Mouse (Mus musculus) stomach, embryonic 15.5 days (tissue): Measurements from ENCODE around the gene Xrcc6. TPM values are rescaled to one million over a fixed set of nuclear protein-coding genes. Genes with fewer than 3 reads are reported as not detected.

Experiments used
- ATAC-seq: fragments of 200-750 bp; cut with Nextera tagmentation; 2 replicates; pipeline ENCODE4 v1.8.0; 2017; ENCODE audit warnings: low read depth, moderate number of reproducible peaks, moderate TSS enrichment; ENCODE audit not compliant: insufficient read depth, low FRiP score
- H3K27ac ChIP-seq: fragments of 300-500 bp; sonication (generic); 2 replicates; pipeline ENCODE4 v1.5.1; 2015; ENCODE audit warnings: mild to moderate bottlenecking, inconsistent platforms
- H3K27me3 ChIP-seq: fragments of 300-500 bp; sonication (generic); replicated peaks from 2 replicates; pipeline ENCODE4 v1.6.1; 2015; ENCODE audit warnings: inconsistent platforms
- H3K36me3 ChIP-seq: fragments of 300-500 bp; sonication (generic); 2 replicates; pipeline ENCODE4 v1.6.1; 2015; ENCODE audit warnings: inconsistent platforms
- H3K4me1 ChIP-seq: fragments of 300-500 bp; sonication (generic); 2 replicates; pipeline ENCODE4 v1.6.1; 2015; ENCODE audit warnings: inconsistent platforms
- H3K4me2 ChIP-seq: fragments of 300-500 bp; sonication (generic); 2 replicates; pipeline ENCODE4 v1.6.1; 2015; ENCODE audit warnings: mild to moderate bottlenecking, inconsistent platforms
- H3K4me3 ChIP-seq: fragments of 300-500 bp; sonication (generic); replicated peaks from 2 replicates; pipeline ENCODE4 v1.5.1; 2015; ENCODE audit warnings: inconsistent platforms
- H3K9ac ChIP-seq: fragments of 300-500 bp; sonication (generic); 2 replicates; pipeline ENCODE4 v1.6.1; 2015; ENCODE audit warnings: inconsistent platforms
- H3K9me3 ChIP-seq: fragments of 300-500 bp; sonication (generic); 2 replicates; pipeline ENCODE4 v1.6.1; 2016; ENCODE audit warnings: inconsistent platforms
- WGBS: fragments of 180-500 bp; shearing (Covaris S2); methylation state at CpG from one replicate; pipeline ENCODE4 v1.1.7; 2015; 5-methylcytosine and 5-hydroxymethylcytosine counted together
- polyA plus RNA-seq: library from polyadenylated mRNA; unstranded; fragments of >200 nt; fragmentation: Nextera tagmentation; extraction: Ambion mirVana; gene quantifications from 2 replicates; pipeline ENCODE4 v1.2.1, GENCODE M21; 2015

Gene Xrcc6
- polyA plus RNA-seq, 1 experiment from 2014 or later: 76.6 TPM

DNA sequence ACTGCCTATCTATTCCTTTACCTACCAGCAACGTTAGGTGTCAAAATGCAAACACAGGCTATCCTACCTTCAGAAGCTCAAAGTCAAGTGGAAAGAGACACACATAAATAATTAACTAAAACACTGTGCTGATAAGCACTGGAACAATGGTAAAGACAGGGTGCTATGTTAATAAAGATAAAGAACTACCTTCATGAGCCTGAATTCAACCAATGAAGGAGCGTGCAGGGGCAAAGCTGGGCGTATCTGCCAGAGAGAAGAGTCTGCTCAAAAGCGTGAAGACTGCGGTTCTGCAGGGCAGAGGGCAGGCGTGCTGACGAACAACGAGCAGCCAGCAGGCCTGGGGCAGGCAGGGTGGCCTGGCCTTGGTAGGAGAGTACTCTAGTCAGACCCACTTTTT is 16.6 kb downstream of the Xrcc6 start:
- Histone ChIP-seq H3K4me3 (no peak overlapping the region), H3K27ac (no peak overlapping the region), H3K4me1 (no peaks in the 10 kb centered on the region), H3K9ac (no peak overlapping the region), H3K36me3 (0 out of 2 replicates have a peak, but pooled peaks cover under 1% of the 10 kb centered on the region), H3K27me3 (no peaks in the 10 kb centered on the region), H3K9me3 (no peaks in the 10 kb centered on the region), H3K4me2 (no peak overlapping the region)
- WGBS: 73% methylated on average over 8 of the region's 8 CpGs
- no peak for ATAC-seq

DNA sequence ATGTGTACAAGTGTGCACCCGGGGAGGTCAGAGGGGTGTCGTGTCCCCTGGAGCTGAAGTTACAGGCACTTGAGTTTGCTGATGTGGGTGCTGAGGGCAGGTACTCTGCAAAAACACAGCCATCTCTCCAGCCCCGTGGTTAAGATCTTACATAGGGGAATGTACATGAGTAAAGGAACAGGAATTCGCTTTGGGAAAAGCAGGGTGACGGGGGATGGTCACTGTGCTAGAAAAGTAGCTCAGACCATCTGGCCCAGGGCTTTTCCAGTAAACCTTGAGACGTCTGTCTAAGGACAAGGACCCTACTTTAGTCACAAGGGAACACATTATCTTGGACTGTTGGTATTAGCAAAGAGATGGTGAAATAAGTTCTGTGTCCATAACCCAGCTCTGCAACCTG is 24.3 kb downstream of the Xrcc6 start:
- 84% methylated on average over 6 of the region's 6 CpGs for WGBS
- Histone ChIP-seq H3K4me2 (no peak overlapping the region), H3K27me3 (no peaks in the 10 kb centered on the region), H3K27ac (no peak overlapping the region), H3K36me3 (0 out of 2 replicates have a peak, but pooled peaks cover 3% of the 10 kb centered on the region), H3K9me3 (no peaks in the 10 kb centered on the region), H3K4me3 (no peak overlapping the region), H3K9ac (no peak overlapping the region), H3K4me1 (no peaks in the 10 kb centered on the region)
- no peak for ATAC-seq

DNA sequence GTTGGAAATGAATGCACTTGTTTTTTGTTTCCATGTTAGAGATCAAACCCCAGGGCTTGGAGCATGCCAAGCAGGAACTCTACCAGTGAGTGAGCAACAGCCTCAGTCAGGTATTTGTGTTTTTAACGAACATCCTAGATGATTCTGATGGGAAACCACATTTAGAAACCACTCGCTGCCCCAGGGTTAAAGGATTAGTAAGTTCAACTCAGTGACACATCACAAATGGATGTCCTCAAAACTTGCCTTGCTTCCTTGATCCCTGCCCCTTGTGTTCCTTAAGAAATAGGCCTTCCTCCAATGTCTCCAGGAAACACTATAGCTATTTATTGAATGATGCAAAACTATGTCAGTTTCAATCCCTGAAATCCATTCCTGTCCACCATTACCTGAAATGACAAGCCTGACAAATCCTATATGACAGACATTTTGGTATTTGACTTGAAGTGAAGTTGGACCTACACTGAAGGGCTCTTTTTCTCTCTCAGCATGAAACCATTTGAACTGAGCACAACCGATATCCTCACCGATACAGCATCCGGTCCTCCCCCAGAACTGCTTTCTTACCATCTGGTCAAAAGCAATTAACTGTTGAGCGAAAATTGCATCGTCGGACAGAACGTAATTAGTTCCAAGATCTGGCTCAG is 27.2 kb downstream of the Xrcc6 start:
- H3K36me3 ChIP-seq: 0 out of 2 replicates have a peak, but pooled peaks cover 4% of the 10 kb centered on the region
- peak overlapping the region; percentile 95 for H3K4me3 ChIP-seq
- H3K27me3 ChIP-seq: no peaks in the 10 kb centered on the region
- peak overlapping the region; percentile 76 for H3K27ac ChIP-seq
- WGBS: 19% methylated on average over 9 of the region's 9 CpGs
- peak overlapping the region; percentile 94 for H3K4me2 ChIP-seq
- H3K9ac ChIP-seq: peak overlapping the region; percentile 88
- H3K9me3 ChIP-seq: no peaks in the 10 kb centered on the region
- ATAC-seq: no peak
- no peaks in the 10 kb centered on the region for H3K4me1 ChIP-seq

DNA sequence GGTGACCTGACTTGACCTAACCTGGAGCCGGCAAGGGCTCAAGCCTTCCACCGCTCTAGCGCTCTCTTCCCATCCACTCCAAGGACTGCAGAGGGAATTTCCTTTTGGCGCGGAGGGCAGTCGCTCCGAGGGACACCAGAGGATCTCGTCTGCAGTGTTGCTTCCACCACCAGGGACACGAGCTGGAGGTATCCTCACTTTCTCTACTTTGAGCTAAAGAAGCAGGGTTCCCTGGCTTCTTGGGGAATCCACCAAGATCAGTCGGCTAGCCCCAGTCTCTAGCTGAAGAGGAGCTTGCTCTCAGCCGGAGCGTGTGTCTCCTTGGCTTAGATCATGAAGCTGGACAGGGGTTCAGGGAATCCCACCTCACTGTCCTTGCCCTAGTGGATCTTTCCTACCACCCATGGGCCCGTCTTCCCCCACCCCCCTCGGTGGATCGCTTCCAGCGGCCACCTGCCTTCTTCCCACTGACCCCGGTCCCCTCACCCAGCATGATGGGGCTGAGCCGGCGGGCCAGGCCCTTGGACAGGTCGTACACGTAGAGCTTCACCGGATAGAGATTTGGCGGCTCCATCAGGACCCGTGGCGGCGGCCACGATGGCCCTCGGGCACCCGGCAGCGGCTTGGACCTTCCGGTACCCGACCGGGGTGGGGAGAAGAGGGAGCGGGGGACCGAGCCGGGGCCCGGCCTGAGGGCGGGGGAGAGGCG is 27.9 kb downstream of the Xrcc6 start:
- 0 out of 2 replicates have a peak, but pooled peaks cover 6% of the 10 kb centered on the region for H3K36me3 ChIP-seq
- no peaks in the 10 kb centered on the region for H3K9me3 ChIP-seq
- peak overlapping the region; percentile 88 for H3K9ac ChIP-seq
- H3K4me1 ChIP-seq: no peaks in the 10 kb centered on the region
- H3K27ac ChIP-seq: peak overlapping the region; percentile 76
- no peaks in the 10 kb centered on the region for H3K27me3 ChIP-seq
- no peak for ATAC-seq
- WGBS: under 1% methylated on average over 39 of the region's 39 CpGs
- H3K4me3 ChIP-seq: peak overlapping the region; percentile 95
- peak overlapping the region; percentile 94 for H3K4me2 ChIP-seq

DNA sequence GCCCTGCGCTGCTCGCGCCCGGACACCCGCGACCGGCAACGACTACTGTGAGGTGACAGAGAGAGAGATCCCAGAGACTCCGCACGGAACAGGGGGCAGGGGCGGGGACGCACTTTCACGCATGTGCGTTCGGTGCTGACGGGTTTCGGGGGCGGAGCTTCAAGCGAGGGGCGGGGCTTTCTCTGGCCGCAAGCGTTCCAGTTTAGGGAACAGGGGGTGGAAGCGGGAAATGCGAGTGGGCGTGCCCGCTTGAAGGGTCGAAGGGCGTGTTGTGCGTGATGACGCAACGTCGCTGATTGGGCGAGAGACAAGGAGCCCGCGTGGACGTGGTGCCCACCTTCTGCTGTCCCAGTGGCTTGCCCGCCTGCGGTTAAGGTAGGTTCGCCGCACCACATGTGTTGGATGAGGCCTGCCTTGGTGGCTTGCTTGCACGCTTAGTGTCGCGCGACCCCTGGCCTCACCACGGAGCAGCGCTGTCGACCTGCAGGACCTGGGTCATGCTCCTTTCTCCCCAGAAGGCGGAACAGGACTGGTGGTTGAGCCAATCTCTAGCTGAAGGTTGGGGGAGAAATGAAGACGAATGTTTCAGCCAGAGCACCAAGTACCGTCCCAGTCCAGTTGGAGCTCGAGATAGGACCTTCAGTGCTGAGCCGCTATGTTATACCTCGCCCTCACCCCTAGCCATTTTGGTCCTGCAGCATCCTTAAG is 28.6 kb downstream of the Xrcc6 start:
- H3K36me3 ChIP-seq: 0 out of 2 replicates have a peak, but pooled peaks cover 6% of the 10 kb centered on the region
- ATAC-seq: peak; percentile 97
- H3K27me3 ChIP-seq: no peaks in the 10 kb centered on the region
- peak overlapping the region; percentile 94 for H3K4me2 ChIP-seq
- no peaks in the 10 kb centered on the region for H3K4me1 ChIP-seq
- H3K9ac ChIP-seq: peak overlapping the region; percentile 88
- WGBS: under 1% methylated on average over 53 of the region's 53 CpGs
- H3K9me3 ChIP-seq: no peaks in the 10 kb centered on the region
- H3K4me3 ChIP-seq: peak overlapping the region; percentile 95
- H3K27ac ChIP-seq: peak overlapping the region; percentile 81

DNA sequence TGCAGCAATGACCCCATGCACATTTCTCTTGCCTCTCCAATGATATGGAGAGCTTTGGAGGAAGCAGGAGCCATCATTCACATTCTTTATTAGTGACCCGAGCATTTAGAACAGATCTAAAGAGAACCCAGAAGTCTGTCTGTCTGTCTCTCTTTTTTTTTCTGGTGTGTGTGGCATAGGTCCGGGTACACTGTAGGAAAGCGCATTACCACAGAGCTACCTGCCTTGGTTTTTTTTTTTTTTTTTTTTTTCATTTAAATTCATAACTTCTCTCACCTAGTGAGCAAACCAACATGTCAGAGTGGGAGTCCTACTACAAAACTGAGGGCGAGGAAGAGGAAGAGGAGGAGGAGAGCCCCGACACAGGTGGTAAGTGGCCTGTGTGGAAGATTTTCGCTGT is 29.2 kb downstream of the Xrcc6 start:
- 23% methylated on average over 6 of the region's 6 CpGs for WGBS
- Histone ChIP-seq H3K9me3 (no peaks in the 10 kb centered on the region), H3K4me1 (no peaks in the 10 kb centered on the region), H3K27me3 (no peaks in the 10 kb centered on the region), H3K9ac (peak overlapping the region; percentile 65), H3K27ac (peak overlapping the region; percentile 81), H3K4me2 (peak overlapping the region; percentile 79), H3K36me3 (0 out of 2 replicates have a peak, but pooled peaks cover 6% of the 10 kb centered on the region), H3K4me3 (peak overlapping the region; percentile 95)
- no peak for ATAC-seq

DNA sequence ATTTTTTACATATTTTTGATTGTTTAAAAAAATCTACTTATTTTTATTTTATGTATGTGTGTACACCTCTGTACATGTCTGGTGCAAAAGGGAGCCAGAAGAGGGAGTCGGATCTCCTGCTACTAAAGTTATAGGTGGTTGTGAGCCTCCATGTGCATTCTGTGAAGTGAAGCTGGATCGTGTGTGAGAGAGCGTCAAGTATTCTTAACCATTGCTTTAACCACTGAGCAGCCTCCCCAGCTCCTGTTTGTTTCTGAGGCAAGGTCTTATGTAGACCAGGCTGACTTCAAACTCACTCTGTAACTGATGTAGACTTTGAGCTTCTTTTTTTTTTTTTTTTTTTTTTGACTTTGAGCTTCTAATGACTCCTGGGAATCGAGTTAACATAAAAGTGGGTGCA is 29.8 kb downstream of the Xrcc6 start:
- ATAC-seq: no peak
- H3K4me1 ChIP-seq: no peaks in the 10 kb centered on the region
- no peak overlapping the region for H3K27ac ChIP-seq
- no peak overlapping the region for H3K9ac ChIP-seq
- WGBS: 77% methylated on average over 4 of the region's 4 CpGs
- no peaks in the 10 kb centered on the region for H3K27me3 ChIP-seq
- H3K4me2 ChIP-seq: no peak overlapping the region
- no peaks in the 10 kb centered on the region for H3K9me3 ChIP-seq
- peaks cover 6% of the 10 kb centered on the region; the same call in 1 of the 2 replicates for H3K36me3 ChIP-seq
- no peak overlapping the region for H3K4me3 ChIP-seq

DNA sequence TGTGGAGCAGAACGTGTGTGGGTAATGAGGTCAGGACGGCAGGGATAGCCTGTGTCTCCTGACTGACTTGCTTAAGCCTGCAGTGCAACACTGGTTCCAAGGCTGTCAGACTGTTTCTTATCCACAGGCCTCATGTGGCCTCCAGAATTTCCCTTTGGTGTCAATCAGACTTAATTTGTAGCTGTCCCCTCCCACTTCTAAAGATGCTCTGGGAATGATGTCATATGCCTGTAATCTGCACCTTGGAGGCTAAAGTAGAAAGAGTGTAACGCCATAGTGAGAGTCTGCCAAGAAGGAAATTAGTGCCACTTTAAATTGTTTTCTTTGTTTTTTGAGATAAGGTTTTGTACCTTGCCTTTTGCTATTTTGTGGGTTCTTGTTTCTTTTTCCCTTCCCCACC is 31.7 kb downstream of the Xrcc6 start:
- Histone ChIP-seq H3K4me1 (no peaks in the 10 kb centered on the region), H3K4me2 (no peak overlapping the region), H3K9ac (no peak overlapping the region), H3K27me3 (no peaks in the 10 kb centered on the region), H3K4me3 (no peak overlapping the region), H3K9me3 (no peaks in the 10 kb centered on the region), H3K36me3 (peaks cover 16% of the 10 kb centered on the region), H3K27ac (no peak overlapping the region)
- no peak for ATAC-seq
- 88% methylated on average over 3 of the region's 3 CpGs for WGBS

DNA sequence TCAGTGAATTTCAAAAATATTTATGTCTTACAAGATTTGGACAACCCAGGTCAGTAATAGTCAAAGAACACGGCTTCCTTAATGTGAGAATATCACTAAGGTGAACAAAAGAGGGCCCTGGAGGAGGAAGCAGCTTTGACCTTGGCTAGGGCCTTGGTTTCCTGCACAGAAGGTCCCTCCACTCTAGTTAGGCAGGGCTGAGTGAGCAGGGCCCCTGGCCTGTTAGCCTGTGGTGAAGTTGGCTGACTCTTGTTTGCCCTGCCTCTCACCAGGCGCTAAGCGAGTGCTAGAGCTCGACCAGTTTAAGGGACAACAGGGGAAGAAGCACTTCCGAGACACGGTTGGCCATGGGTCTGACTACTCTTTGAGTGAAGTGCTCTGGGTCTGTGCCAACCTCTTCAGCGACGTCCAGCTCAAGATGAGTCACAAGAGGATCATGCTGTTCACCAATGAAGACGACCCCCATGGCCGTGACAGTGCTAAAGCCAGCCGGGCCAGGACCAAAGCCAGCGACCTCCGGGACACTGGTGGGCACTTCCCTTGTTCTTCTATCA is 35.0 kb downstream of the Xrcc6 start:
- H3K27me3 ChIP-seq: no peaks in the 10 kb centered on the region
- no peak overlapping the region for H3K9ac ChIP-seq
- no peaks in the 10 kb centered on the region for H3K4me1 ChIP-seq
- no peak overlapping the region for H3K27ac ChIP-seq
- ATAC-seq: no peak
- 81% methylated on average over 13 of the region's 13 CpGs for WGBS
- H3K4me3 ChIP-seq: no peak overlapping the region
- H3K36me3 ChIP-seq: peaks cover 34% of the 10 kb centered on the region
- no peak overlapping the region for H3K4me2 ChIP-seq
- no peaks in the 10 kb centered on the region for H3K9me3 ChIP-seq

DNA sequence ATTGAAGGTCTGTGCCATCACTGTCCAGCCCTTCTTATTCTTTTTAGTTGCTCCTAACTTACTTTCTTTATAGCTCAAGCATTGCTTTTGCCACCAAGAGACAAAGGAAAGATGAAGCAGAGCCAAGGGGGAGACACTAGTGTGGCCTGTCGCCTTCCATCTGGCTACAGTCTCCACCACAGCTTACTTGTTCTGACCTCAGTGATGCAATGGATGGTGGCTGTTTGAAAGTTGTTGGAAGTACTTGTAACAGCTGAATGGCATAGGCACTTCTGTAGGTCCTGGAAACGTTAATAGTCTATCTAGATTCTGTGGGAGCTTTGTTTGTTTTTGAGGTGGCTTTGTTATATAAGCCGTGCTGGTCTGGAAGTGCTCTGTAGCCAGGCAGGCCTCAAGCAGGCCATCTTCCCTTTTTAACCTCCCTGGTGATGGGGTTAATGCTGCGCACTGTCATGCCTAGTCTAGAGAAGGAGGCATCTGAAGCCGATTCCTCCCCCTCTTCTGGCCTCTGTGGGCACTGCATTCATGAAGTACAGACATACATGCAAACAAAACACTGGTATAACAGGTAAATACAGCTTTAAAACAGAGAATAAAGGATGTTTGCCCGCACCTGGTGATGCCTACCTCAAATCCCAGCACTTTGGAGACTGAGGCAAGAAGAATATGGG is 36.5 kb downstream of the Xrcc6 start:
- H3K4me1 ChIP-seq: no peaks in the 10 kb centered on the region
- H3K9me3 ChIP-seq: no peaks in the 10 kb centered on the region
- peaks cover 39% of the 10 kb centered on the region for H3K36me3 ChIP-seq
- no peak overlapping the region for H3K4me2 ChIP-seq
- ATAC-seq: no peak
- 81% methylated on average over 6 of the region's 6 CpGs for WGBS
- no peak overlapping the region for H3K4me3 ChIP-seq
- H3K27ac ChIP-seq: no peak overlapping the region
- no peaks in the 10 kb centered on the region for H3K27me3 ChIP-seq
- H3K9ac ChIP-seq: no peak overlapping the region

DNA sequence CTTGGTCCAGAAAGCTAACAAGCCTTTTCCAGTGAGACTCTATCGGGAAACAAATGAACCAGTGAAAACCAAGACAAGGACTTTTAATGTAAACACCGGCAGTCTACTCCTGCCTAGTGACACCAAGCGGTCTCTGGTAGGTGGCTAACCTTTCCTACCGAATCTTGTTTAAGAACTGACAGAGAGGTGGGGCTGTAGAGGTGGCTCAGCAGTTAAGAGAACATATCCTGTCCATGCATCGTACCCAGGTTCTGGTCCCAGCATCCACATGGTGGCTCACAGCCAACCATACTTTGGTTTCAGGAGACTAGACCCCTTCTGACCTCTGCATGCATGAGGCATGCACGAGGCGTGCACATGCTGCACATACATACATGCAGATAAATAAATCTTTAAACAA is 39.6 kb downstream of the Xrcc6 start:
- Histone ChIP-seq H3K4me3 (no peak overlapping the region), H3K36me3 (peaks cover 41% of the 10 kb centered on the region), H3K27ac (no peak overlapping the region), H3K9me3 (no peaks in the 10 kb centered on the region), H3K9ac (no peak overlapping the region), H3K27me3 (no peaks in the 10 kb centered on the region), H3K4me1 (no peaks in the 10 kb centered on the region), H3K4me2 (no peak overlapping the region)
- no peak for ATAC-seq
- WGBS: 85% methylated on average over 7 of the region's 7 CpGs
